Mouse (Mus musculus): ENCODE data around the gene Vat1l. TPM values are rescaled to one million over a fixed set of nuclear protein-coding genes. Genes with fewer than 3 reads are reported as not detected.

The Vat1l gene
- polyA plus RNA-seq, 1 experiment from 2014 or later, result 0.21 TPM

- POLR2A ChIA-PET, result no interaction called here
- in situ Hi-C loops (cut with MboI; ENCODE audit: low pct_unique_long_range_greater_than_20kb), result no loop called here
- ATAC-seq (no peak), DNase-seq (ENCODE audit: low read depth, low spot score) (no peak)
- no peak for TF ChIP-seq CTCF (IDR thresholded peaks at IDR 0.05)
- peaks cover 13% of the 10 kb centered on the region for H3K27me3 ChIP-seq
- CTCF ChIA-PET, result interaction anchor here (1.1 kb wide), 1 partner anchor 8 kb away, joined by 3 read pairs; no protein-coding TSS in a partner anchor
These were observed 192.9 kb downstream of the Vat1l start for GRCm38 (mm10) chr8:114398326-114398725.

GRCm38 (mm10) chr8:114399273-114399672 is 193.9 kb downstream of the Vat1l start:
- CTCF ChIA-PET, result interaction anchor here (1.1 kb wide), 1 partner anchor 9 kb away, joined by 3 read pairs; no protein-coding TSS in a partner anchor
- H3K27me3 ChIP-seq, result peaks cover 18% of the 10 kb centered on the region
- ATAC-seq (no peak), DNase-seq (ENCODE audit: low read depth, low spot score) (no peak)
- in situ Hi-C loops (cut with MboI; ENCODE audit: low pct_unique_long_range_greater_than_20kb), result no loop called here
- TF ChIP-seq CTCF (IDR thresholded peaks at IDR 0.05), result no peak
- POLR2A ChIA-PET, result no interaction called here

DNA sequence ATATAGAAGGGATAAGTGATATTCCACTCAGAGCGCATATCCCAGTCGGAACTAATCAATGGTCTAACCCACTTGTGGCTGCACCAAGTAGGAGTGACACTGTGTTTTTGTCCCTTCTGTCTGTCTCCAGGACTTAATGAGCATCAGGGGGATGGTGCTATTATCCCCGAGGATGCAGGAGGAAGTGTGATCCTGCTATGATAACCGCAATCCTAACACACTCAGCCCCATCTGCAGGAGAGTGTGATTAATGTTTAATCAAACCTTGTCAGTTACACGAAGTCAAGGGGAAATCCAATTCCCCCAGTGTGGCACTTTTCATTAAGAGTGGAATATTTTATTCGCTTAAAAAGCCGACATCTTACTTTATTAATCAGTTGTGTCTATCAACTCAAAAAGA is 196.3 kb downstream of the Vat1l start:
- POLR2A ChIA-PET, result no interaction called here
- CTCF ChIA-PET, result interaction anchor here (1.5 kb wide), 1 partner anchor 11 kb away, joined by 4 read pairs; no protein-coding TSS in a partner anchor
- no peak for DNase-seq (ENCODE audit: low read depth, low spot score)
- in situ Hi-C loops (cut with MboI; ENCODE audit: low pct_unique_long_range_greater_than_20kb), result no loop called here
- TF ChIP-seq CTCF (IDR thresholded peaks at IDR 0.05), result no peak
- H3K27me3 ChIP-seq, result peaks cover 25% of the 10 kb centered on the region
- ATAC-seq, result no peak

DNA sequence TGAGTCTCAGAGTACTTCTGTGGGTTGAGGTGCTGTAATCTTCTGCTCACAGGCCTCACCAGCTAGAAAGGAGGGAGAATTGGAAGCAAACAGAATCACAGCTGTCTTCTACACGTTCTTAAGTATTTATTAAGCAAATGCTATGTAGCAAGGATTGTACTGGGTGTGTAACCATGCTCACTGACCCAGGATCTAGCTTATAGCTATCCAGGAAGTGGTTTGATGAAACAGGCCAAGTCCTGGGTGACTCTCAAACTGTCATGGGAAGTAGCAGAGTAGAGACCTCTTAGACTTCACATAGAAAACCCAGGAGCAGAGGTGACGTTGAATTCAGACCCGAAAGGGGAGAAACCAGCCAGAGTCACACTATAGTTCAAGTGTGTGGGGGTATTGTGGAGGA is 206.0 kb downstream of the Vat1l start:
- in situ Hi-C loops (cut with MboI; ENCODE audit: low pct_unique_long_range_greater_than_20kb), result no loop called here
- CTCF ChIA-PET, result no interaction called here
- POLR2A ChIA-PET, result no interaction called here
- no peak for TF ChIP-seq CTCF (IDR thresholded peaks at IDR 0.05)
- DNase-seq (ENCODE audit: low read depth, low spot score) (no peak), ATAC-seq (no peak)
- peaks cover 29% of the 10 kb centered on the region for H3K27me3 ChIP-seq

DNA sequence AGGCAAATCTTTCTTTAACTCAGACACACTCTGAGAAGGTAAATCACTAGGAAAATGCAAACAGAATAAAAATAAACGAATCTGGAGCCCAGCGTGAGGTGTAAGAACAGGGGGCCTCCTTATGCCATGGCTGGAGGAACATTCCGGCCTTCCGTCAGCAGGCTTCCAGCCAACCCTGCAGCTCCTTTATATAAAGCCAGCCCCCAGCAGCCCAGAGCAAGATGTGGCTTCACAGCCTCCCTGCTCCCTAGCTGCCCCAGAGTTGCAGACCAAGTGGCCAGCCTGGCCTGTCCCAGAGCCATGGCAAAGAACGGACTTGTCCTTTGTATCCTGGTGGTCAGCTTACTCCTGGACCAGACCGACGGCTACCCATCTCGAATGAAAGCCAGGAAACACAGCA is 212.4 kb downstream of the Vat1l start, which contains the start of gene Clec3a:
Gene Clec3a (plus strand): TSS at position 301 of the 400 bp plus-strand sequence.
- DNase-seq (ENCODE audit: low read depth, low spot score) (no peak), ATAC-seq (no peak)
- no peak for TF ChIP-seq CTCF (IDR thresholded peaks at IDR 0.05)
- ChIA-PET POLR2A (no interaction called here), CTCF (no interaction called here)
- in situ Hi-C loops (cut with MboI; ENCODE audit: low pct_unique_long_range_greater_than_20kb), result no loop called here
- H3K27me3 ChIP-seq, result peaks cover 54% of the 10 kb centered on the region

DNA sequence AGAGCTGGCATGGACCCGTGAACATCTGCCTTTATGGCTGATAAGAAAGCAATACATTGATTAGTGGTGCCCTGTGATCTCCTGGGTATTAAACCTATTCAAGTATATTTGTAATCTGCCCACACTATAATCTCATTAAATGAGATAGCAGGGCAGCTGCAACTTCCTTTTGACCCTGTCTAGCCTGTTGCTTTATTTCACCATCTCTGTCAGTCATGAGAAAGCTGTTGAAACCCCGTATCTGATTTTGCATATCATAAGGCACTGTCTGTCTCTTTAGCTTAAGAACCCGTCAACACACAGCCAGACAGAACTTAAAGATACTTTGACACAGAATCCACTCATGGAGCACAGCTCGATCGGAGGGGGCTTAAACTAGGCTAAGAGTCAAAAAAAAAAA is 213.1 kb downstream of the Vat1l start:
- DNase-seq (ENCODE audit: low read depth, low spot score) (no peak), ATAC-seq (no peak)
- in situ Hi-C loops (cut with MboI; ENCODE audit: low pct_unique_long_range_greater_than_20kb), result no loop called here
- no peak for TF ChIP-seq CTCF (IDR thresholded peaks at IDR 0.05)
- peaks cover 55% of the 10 kb centered on the region for H3K27me3 ChIP-seq
- ChIA-PET POLR2A (no interaction called here), CTCF (no interaction called here)

GRCm38 (mm10) chr8:114418904-114419303 is 213.5 kb downstream of the Vat1l start:
- peaks cover 51% of the 10 kb centered on the region for H3K27me3 ChIP-seq
- POLR2A ChIA-PET, result no interaction called here
- in situ Hi-C loops (cut with MboI; ENCODE audit: low pct_unique_long_range_greater_than_20kb), result no loop called here
- ATAC-seq, result no peak
- CTCF ChIA-PET, result no interaction called here
- DNase-seq (ENCODE audit: low read depth, low spot score), result no peak
- no peak for TF ChIP-seq CTCF (IDR thresholded peaks at IDR 0.05)

GRCm38 (mm10) chr8:114421544-114421943 is 216.1 kb downstream of the Vat1l start:
- peaks cover 50% of the 10 kb centered on the region for H3K27me3 ChIP-seq
- ATAC-seq (no peak), DNase-seq (ENCODE audit: low read depth, low spot score) (no peak)
- TF ChIP-seq CTCF (IDR thresholded peaks at IDR 0.05), result no peak
- CTCF ChIA-PET, result interaction anchor here (2.7 kb wide), 1 partner anchor 17 kb away, joined by 7 read pairs; no protein-coding TSS in a partner anchor
- POLR2A ChIA-PET, result no interaction called here
- in situ Hi-C loops (cut with MboI; ENCODE audit: low pct_unique_long_range_greater_than_20kb), result no loop called here

Other genes with a start within 250 kb of the Vat1l start
- gene Nudt7, start 72.1 kb upstream of the Vat1l start, polyA plus RNA-seq (2021), result 26.8 TPM
- gene Clec3a, start 212.5 kb downstream of the Vat1l start, polyA plus RNA-seq (2021), result not detected
- 21.9 TPM for gene Wwox, start 234.0 kb downstream of the Vat1l start, polyA plus RNA-seq (2021)

Data from Patski (cell line).